Mouse (Mus musculus): ENCODE results near the gene 1110002E22Rik. TPM values are rescaled to one million over a fixed set of nuclear protein-coding genes. Genes with fewer than 3 reads are reported as not detected.

1110002E22Rik gene
- polyA plus RNA-seq, 1 experiment, result 0.05 TPM

GRCm38 (mm10) chr3:138083073-138083637 lies 18.3 kb downstream of the 1110002E22Rik start:
- DNase-seq (ENCODE audit: low read depth in 1 of 2, low spot score in 2 of 2), result no peak
- no peak overlapping the region for H3K4me3 ChIP-seq (ENCODE audit: extremely low read depth, insufficient read depth, insufficient read length)
- H3K27ac ChIP-seq (ENCODE audit: insufficient read depth, low read length), result no peak overlapping the region
- TF ChIP-seq POLR2A (IDR thresholded peaks at IDR 0.05; ENCODE audit: low read depth, low read length), result no peak
- TF ChIP-seq CTCF (IDR thresholded peaks at IDR 0.05; ENCODE audit: extremely low read depth, insufficient read depth, insufficient read length, insufficient replicate concordance), result no peak
- no peaks in the 10 kb centered on the region for H3K4me1 ChIP-seq (ENCODE audit: control insufficient read depth, insufficient read depth, insufficient read length)
- no peaks in the 10 kb centered on the region for H3K36me3 ChIP-seq (ENCODE audit: control insufficient read depth, insufficient read depth, low read length)
- WGBS, result 93% methylated on average over 1 of the region's 1 CpGs
- no peaks in the 10 kb centered on the region for H3K27me3 ChIP-seq (ENCODE audit: control insufficient read depth, insufficient read depth, low read length)

GRCm38 (mm10) chr3:138083896-138084295 lies 19.0 kb downstream of the 1110002E22Rik start:
- H3K27me3 ChIP-seq (ENCODE audit: control insufficient read depth, insufficient read depth, low read length), result no peaks in the 10 kb centered on the region
- H3K4me1 ChIP-seq (ENCODE audit: control insufficient read depth, insufficient read depth, insufficient read length), result no peaks in the 10 kb centered on the region
- no peak for DNase-seq (ENCODE audit: low read depth in 1 of 2, low spot score in 2 of 2)
- no peaks in the 10 kb centered on the region for H3K36me3 ChIP-seq (ENCODE audit: control insufficient read depth, insufficient read depth, low read length)
- H3K4me3 ChIP-seq (ENCODE audit: extremely low read depth, insufficient read depth, insufficient read length), result no peak overlapping the region
- TF ChIP-seq POLR2A (IDR thresholded peaks at IDR 0.05; ENCODE audit: low read depth, low read length) (no peak), CTCF (IDR thresholded peaks at IDR 0.05; ENCODE audit: extremely low read depth, insufficient read depth, insufficient read length, insufficient replicate concordance) (no peak)
- H3K27ac ChIP-seq (ENCODE audit: insufficient read depth, low read length), result no peak overlapping the region
- WGBS, result 94% methylated on average over 4 of the region's 4 CpGs

- no peak overlapping the region for H3K27ac ChIP-seq (ENCODE audit: insufficient read depth, low read length)
- H3K36me3 ChIP-seq (ENCODE audit: control insufficient read depth, insufficient read depth, low read length), result no peaks in the 10 kb centered on the region
- no peaks in the 10 kb centered on the region for H3K4me1 ChIP-seq (ENCODE audit: control insufficient read depth, insufficient read depth, insufficient read length)
- no peak for DNase-seq (ENCODE audit: low read depth in 1 of 2, low spot score in 2 of 2)
- no peaks in the 10 kb centered on the region for H3K27me3 ChIP-seq (ENCODE audit: control insufficient read depth, insufficient read depth, low read length)
- H3K4me3 ChIP-seq (ENCODE audit: extremely low read depth, insufficient read depth, insufficient read length), result no peak overlapping the region
- TF ChIP-seq POLR2A (IDR thresholded peaks at IDR 0.05; ENCODE audit: low read depth, low read length) (no peak), CTCF (IDR thresholded peaks at IDR 0.05; ENCODE audit: extremely low read depth, insufficient read depth, insufficient read length, insufficient replicate concordance) (no peak)
- WGBS, result 87% methylated on average over 3 of the region's 3 CpGs
Observed at GRCm38 (mm10) chr3:138095301-138095700, 30.4 kb downstream of the 1110002E22Rik start.

GRCm38 (mm10) chr3:138095718-138096117 lies 30.9 kb downstream of the 1110002E22Rik start:
- TF ChIP-seq CTCF (IDR thresholded peaks at IDR 0.05; ENCODE audit: extremely low read depth, insufficient read depth, insufficient read length, insufficient replicate concordance), result no peak
- TF ChIP-seq POLR2A (IDR thresholded peaks at IDR 0.05; ENCODE audit: low read depth, low read length), result no peak
- H3K4me1 ChIP-seq (ENCODE audit: control insufficient read depth, insufficient read depth, insufficient read length), result no peaks in the 10 kb centered on the region
- H3K27me3 ChIP-seq (ENCODE audit: control insufficient read depth, insufficient read depth, low read length), result no peaks in the 10 kb centered on the region
- DNase-seq (ENCODE audit: low read depth in 1 of 2, low spot score in 2 of 2), result no peak
- H3K4me3 ChIP-seq (ENCODE audit: extremely low read depth, insufficient read depth, insufficient read length), result no peak overlapping the region
- WGBS, result 85% methylated on average over 10 of the region's 10 CpGs
- no peaks in the 10 kb centered on the region for H3K36me3 ChIP-seq (ENCODE audit: control insufficient read depth, insufficient read depth, low read length)
- H3K27ac ChIP-seq (ENCODE audit: insufficient read depth, low read length), result no peak overlapping the region

- Histone ChIP-seq H3K4me3 (ENCODE audit: extremely low read depth, insufficient read depth, insufficient read length) (no peak overlapping the region), H3K36me3 (ENCODE audit: control insufficient read depth, insufficient read depth, low read length) (no peaks in the 10 kb centered on the region), H3K4me1 (ENCODE audit: control insufficient read depth, insufficient read depth, insufficient read length) (no peaks in the 10 kb centered on the region), H3K27ac (ENCODE audit: insufficient read depth, low read length) (no peak overlapping the region), H3K27me3 (ENCODE audit: control insufficient read depth, insufficient read depth, low read length) (no peaks in the 10 kb centered on the region)
- no peak for TF ChIP-seq POLR2A (IDR thresholded peaks at IDR 0.05; ENCODE audit: low read depth, low read length)
- TF ChIP-seq CTCF (IDR thresholded peaks at IDR 0.05; ENCODE audit: extremely low read depth, insufficient read depth, insufficient read length, insufficient replicate concordance), result no peak
- DNase-seq (ENCODE audit: low read depth in 1 of 2, low spot score in 2 of 2), result no peak
- 91% methylated on average over 19 of the region's 19 CpGs for WGBS
Observed at GRCm38 (mm10) chr3:138096263-138097028, 31.6 kb downstream of the 1110002E22Rik start.

GRCm38 (mm10) chr3:138097718-138098117 lies 32.9 kb downstream of the 1110002E22Rik start:
- Histone ChIP-seq H3K36me3 (ENCODE audit: control insufficient read depth, insufficient read depth, low read length) (no peaks in the 10 kb centered on the region), H3K27me3 (ENCODE audit: control insufficient read depth, insufficient read depth, low read length) (no peaks in the 10 kb centered on the region), H3K27ac (ENCODE audit: insufficient read depth, low read length) (no peak overlapping the region), H3K4me1 (ENCODE audit: control insufficient read depth, insufficient read depth, insufficient read length) (no peaks in the 10 kb centered on the region), H3K4me3 (ENCODE audit: extremely low read depth, insufficient read depth, insufficient read length) (no peak overlapping the region)
- WGBS, result 94% methylated on average over 1 of the region's 1 CpGs
- TF ChIP-seq POLR2A (IDR thresholded peaks at IDR 0.05; ENCODE audit: low read depth, low read length) (no peak), CTCF (IDR thresholded peaks at IDR 0.05; ENCODE audit: extremely low read depth, insufficient read depth, insufficient read length, insufficient replicate concordance) (no peak)
- DNase-seq (ENCODE audit: low read depth in 1 of 2, low spot score in 2 of 2), result no peak

GRCm38 (mm10) chr3:138101936-138102335 lies 37.1 kb downstream of the 1110002E22Rik start:
- H3K36me3 ChIP-seq (ENCODE audit: control insufficient read depth, insufficient read depth, low read length), result no peaks in the 10 kb centered on the region
- 86% methylated on average over 4 of the region's 4 CpGs for WGBS
- TF ChIP-seq CTCF (IDR thresholded peaks at IDR 0.05; ENCODE audit: extremely low read depth, insufficient read depth, insufficient read length, insufficient replicate concordance) (no peak), POLR2A (IDR thresholded peaks at IDR 0.05; ENCODE audit: low read depth, low read length) (no peak)
- DNase-seq (ENCODE audit: low read depth in 1 of 2, low spot score in 2 of 2), result no peak
- no peak overlapping the region for H3K4me3 ChIP-seq (ENCODE audit: extremely low read depth, insufficient read depth, insufficient read length)
- H3K4me1 ChIP-seq (ENCODE audit: control insufficient read depth, insufficient read depth, insufficient read length), result no peaks in the 10 kb centered on the region
- H3K27me3 ChIP-seq (ENCODE audit: control insufficient read depth, insufficient read depth, low read length), result no peaks in the 10 kb centered on the region
- H3K27ac ChIP-seq (ENCODE audit: insufficient read depth, low read length), result no peak overlapping the region
